Mouse (Mus musculus) yolk sac, embryonic 10.5 days (tissue): Measurements from ENCODE around the gene Calm4.
A peak's percentile ranks its signal among the peaks of the same experiment; 100 is the strongest.
"Not testable (repeated sequence)": the region's sequence is repeated elsewhere in the genome, so short reads cannot be mapped to it uniquely, and the experiment has no call there.

Experiments
- DNase-seq: peaks from one replicate; pipeline ENCODE4 v3.0.0-alpha.2; 2017; ENCODE audit warnings: low spot score

Gene Calm4

DNA sequence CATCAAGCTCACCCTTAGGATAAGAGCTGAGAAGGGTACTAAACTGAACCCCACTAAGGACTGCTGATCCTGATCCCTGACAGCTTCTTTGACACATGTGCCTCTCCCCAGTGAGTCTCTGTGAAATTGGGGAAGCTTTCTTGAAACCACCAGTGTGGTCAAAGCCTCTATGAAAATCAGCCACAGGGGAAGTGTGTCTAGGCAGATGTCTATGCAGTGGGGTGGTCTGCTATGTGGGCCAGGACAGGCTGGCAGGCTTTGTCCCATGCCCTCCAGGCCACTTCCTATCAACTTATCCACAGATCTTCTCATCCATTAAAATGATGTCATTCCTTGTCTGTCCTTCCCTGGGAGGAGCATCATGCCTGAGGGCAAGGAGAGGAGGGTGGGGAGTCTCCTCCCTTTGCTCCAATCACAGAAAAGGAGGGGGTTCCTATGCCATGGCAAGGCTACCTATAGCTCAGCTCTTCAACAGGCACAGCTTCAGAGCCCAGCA is at the start of gene Calm4:
Calm4 (plus strand) TSS at position 446 of the 496 bp plus-strand sequence.
- not testable (repeated sequence) for DNase-seq

DNA sequence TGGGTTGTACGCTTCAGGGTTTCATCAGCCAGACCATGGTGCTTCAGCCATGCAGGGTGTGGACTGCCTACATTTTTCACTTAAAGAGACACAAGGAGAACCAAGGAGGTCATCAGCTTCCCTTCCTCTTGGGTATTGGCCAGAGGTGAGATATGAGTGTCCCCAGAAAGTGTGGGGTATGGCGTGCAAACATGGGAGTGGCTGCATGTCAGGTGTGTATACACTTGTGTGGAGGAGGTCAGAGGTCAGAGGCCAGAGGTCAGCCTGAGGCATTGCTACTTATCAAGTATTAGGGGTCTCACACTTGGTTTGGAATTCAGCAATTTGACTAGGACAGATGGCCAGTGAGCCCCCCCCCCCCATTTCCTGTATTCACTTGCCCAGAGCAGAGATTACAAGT is 49.0 kb upstream of the Calm4 start:
- peak; percentile 21 for DNase-seq

GRCm38 (mm10) chr13:3789531-3789930 is 48.0 kb upstream of the Calm4 start:
- no peak for DNase-seq

DNA sequence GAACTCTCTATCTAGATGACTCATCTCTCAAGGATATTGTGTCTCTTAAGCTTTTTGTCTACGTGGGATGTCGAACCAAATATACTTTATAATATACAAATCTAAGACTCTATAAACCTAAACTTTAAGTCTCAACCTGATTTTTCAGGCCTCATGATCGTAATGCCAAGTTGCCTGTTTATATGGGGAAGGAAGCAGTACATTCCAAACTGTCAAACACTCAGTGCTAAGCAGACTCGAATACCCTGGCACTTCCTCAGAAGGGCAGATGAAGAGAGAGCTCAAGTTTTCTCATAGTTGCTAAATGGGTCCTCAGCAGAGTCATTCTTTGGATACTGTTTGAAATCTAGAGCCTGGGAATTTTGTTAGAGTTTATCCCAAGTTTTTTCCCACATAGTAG is 40.9 kb upstream of the Calm4 start:
- no peak for DNase-seq

GRCm38 (mm10) chr13:3798751-3799150 is 38.8 kb upstream of the Calm4 start:
- no peak for DNase-seq

GRCm38 (mm10) chr13:3799386-3799785 is 38.2 kb upstream of the Calm4 start:
- peak; percentile 55 for DNase-seq

GRCm38 (mm10) chr13:3804186-3804585 is 33.4 kb upstream of the Calm4 start, which contains the start of gene Calml3:
TSS of gene Calml3 (minus strand) at chr13:3804316.
- DNase-seq: peak; percentile 25

DNA sequence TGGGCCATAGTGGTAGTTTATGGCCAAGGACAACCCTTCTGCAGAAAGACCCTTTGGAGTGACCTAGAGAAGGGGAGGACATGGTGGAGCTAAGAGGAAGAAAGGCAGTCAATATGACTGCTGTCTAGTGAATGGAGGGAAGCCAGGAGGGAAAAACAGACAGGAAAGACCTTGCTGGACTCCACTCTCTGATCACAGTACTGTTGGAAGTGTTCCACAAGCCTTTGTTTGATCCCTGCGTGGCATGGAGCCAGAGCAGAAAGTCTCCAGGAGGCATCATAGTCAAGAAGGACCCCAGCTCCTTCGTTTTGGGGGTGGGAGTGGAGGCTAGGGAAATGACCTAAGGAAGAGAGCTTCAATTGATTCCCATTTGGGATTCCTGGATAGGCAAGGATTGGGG is 32.4 kb upstream of the Calm4 start:
- no peak for DNase-seq

DNA sequence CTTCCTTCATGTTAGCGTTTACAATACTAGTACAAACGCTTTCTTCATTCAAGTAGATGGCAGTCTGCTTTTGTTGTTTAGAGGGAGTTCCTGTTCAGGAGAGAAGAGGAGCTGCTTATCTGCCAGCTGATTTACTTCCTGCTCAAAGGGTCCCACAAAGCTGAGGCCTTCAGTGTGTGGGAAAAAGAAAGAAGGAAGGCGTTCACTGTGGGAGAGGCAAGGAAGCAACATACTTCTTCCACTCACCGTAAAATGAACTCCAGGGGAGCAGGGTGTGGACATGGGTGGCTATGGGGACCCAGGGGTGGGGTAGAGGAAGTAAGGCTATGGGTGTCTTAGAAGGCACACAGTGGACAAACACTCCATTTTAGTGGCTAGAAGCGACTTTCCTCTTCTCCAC is 31.9 kb upstream of the Calm4 start:
- DNase-seq: no peak

GRCm38 (mm10) chr13:3807131-3807827 is 30.3 kb upstream of the Calm4 start:
- DNase-seq: no peak

DNA sequence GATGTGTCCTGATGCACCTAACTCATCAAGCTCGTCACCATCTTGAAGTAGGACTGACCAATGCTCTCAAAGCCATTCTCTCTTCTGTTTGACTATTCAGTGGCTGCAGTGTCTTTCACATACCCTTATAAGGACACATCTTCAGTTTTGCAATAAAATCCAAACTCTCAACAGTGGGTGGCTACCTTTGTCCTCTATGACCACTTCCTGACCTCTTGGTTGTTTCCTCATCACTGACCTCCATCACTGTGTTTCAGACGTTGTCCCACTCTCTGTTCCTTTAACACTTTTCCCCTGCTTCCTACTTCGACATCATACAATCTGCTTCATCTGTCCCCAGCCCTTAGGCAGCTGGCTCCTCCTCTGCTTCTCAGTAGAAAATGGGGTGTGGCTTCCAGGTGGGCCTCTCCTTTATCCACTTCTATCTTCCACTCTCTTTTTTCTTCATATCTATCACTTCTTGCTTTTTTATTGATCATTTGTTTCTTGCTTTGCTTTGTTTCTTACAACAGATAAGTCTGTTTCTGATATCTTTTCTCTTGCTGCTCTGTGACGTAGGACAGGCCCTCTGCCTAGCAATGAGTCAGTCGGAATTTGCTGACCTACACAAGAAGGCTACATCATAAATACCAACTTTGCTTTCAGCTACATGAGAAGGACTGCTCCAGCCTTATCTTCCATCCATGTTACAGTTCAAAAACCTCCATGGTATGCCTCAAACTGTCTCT is 19.4 kb upstream of the Calm4 start:
- no peak for DNase-seq

DNA sequence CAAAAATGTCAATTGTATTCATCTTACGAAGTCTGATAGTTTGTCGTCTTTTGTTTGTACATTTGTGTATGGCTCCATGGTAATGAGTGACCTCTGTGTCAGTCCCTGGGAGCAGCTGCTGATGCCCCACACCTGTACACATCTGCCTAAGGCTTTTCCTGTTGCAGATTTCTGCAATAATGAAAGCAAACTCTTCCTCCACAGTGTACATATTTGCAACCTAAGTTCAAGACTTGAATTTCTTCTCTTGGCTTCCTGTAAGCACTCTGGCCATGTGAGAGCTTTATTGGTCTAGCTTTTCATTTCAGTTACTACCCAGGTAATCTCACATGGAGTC is 18.8 kb upstream of the Calm4 start:
- DNase-seq: no peak

DNA sequence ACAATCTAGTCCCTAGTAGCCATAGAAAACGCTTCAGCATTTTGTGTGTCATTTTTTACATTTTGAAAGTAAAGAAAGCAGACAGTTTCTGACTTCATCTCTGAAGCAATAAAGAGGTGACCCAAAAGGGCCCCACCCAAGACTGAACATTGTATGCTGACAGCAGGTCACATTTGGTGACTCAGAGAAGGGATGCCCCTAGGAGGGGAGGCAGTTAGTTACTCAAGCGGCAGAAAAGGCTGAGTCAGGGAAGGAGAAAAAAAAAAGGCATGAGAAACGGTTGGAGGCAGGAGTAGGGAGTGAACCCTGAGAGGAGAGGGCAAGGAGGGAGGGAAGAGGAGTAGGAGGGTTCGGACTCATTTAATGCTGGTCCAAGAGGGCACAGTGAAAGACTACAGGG is 15.5 kb upstream of the Calm4 start:
- no peak for DNase-seq

DNA sequence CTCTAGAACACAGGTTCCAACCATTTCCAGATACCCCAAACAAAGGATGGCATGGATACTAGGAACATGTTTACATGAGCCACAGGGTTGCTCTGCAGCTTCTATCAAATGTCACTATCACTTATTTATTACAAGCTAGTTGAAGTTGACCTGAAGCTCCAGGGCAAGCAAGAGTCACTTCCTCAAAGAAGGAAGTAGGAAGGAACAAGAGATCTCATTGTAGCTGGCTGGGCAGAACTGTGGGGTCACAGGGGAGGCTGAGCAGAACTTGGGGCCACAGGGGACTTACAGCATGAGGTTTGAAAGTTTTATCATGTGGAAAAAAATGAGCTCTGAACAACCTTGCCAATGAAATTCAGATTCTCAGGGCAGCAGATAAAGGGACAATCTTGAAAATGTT is 11.8 kb upstream of the Calm4 start:
- DNase-seq: no peak

GRCm38 (mm10) chr13:3831546-3831945 is 6.0 kb upstream of the Calm4 start:
- DNase-seq: no peak

DNA sequence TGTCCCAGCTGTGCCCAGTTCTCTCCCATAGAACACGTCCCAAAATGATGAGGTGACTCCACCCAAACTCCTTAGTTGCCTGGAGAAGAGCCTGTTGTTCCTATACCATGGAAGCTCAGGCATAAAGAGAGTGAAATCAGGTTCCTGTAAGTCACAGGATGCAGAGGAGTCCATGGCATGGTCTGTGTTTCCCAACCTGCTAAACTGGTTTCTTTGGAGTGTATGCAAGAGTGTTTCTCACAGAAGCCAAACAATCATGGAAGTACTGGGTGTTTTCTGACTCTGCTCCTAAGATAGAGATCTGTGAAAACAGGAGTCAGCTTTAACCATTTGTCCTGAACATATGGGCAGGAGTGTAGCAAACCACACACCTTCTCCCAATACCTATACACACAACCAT is 5.6 kb upstream of the Calm4 start:
- no peak for DNase-seq

- no peak for DNase-seq
These were observed 5.1 kb upstream of the Calm4 start for GRCm38 (mm10) chr13:3832450-3832849.

GRCm38 (mm10) chr13:3833644-3834043 is 3.9 kb upstream of the Calm4 start:
- not testable (repeated sequence) for DNase-seq

GRCm38 (mm10) chr13:3840662-3841061 is 3.1 kb downstream of the Calm4 start:
- DNase-seq: not testable (repeated sequence)

GRCm38 (mm10) chr13:3850330-3850729 is 12.8 kb downstream of the Calm4 start:
- no peak for DNase-seq

DNA sequence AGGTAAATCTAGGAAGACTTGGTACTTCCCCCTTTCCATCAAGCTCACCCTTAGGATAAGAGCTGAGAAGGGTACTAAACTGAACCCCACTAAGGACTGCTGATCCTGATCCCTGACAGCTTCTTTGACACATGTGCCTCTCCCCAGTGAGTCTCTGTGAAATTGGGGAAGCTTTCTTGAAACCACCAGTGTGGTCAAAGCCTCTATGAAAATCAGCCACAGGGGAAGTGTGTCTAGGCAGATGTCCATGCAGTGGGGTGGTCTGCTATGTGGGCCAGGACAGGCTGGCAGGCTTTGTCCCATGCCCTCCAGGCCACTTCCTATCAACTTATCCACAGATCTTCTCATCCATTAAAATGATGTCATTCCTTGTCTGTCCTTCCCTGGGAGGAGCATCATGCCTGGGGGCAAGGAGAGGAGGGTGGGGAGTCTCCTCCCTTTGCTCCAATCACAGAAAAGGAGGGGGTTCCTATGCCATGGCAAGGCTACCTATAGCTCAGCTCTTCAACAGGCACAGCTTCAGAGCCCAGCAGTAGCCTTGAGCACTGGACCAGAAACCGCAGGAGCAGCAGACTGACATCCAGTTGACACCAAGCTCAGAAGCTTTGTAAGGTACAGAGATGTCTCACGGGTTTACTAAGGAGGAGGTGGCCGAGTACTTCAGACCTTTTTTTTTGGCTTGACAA is 16.2 kb downstream of the Calm4 start, which contains the start of gene Calm5:
Calm5 (plus strand) TSS at position 526 of the 686 bp plus-strand sequence.
- DNase-seq: not testable (repeated sequence)

DNA sequence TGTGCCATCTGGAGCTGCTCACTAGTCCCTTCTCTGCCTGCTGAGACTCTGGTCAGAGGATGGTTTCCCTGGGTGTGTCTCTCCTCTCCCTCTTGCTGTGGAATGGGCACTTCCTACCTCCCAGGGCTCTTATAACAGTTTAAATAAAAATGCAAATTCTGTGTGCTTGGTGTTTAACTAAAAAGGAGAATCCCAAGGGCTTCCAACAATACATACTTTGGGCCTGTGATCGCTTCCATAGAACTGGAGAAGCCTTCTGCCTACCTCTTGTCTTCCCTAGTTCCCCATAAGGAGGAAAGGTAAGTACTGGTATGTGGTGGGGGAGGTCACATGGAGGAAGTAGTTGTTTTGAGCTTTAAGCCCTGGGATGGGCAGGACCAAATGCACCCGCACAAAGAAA is 17.3 kb downstream of the Calm4 start:
- no peak for DNase-seq

DNA sequence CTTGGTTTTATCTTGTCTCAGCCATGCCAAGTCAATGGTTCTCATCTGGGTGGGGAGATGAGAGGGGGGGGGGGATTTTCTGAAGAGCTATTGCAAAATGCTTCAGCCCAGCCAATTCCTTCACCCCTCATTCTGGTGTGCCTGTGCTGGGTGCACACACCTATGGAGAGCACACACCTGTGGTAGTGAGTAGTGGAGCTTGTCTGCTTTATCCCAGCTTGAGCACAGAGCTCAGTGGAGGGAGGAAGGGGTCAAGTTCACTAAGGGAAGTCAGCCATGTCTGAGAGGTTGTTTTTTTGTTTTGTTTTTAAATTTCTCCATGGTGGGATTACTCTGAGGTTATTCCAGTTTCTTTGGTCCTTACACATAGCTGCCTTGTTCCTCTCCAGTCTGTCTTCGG is 18.7 kb downstream of the Calm4 start:
- DNase-seq: no peak
